Mouse (Mus musculus): Measurements from ENCODE around the gene Lamtor2. TPM values are rescaled to one million over a fixed set of nuclear protein-coding genes. Genes with fewer than 3 reads are reported as not detected.

Gene Lamtor2
- polyA plus RNA-seq, 1 experiment = 154 TPM

GRCm38 (mm10) chr3:88515095-88515386, 37.8 kb downstream of the Lamtor2 start:
- no peak for TF ChIP-seq CTCF (IDR thresholded peaks at IDR 0.05; ENCODE audit: low read depth, low read length)
- no peak for TF ChIP-seq POLR2A (IDR thresholded peaks at IDR 0.05; ENCODE audit: borderline replicate concordance, low read depth, low read length)
- Histone ChIP-seq H3K27ac (ENCODE audit: insufficient read depth, low read depth, low read length) (no peak overlapping the region), H3K4me1 (ENCODE audit: control insufficient read depth, insufficient read depth, low read length) (peaks cover 47% of the 10 kb centered on the region), H3K4me3 (ENCODE audit: insufficient read depth, low read length) (no peak overlapping the region)

DNA sequence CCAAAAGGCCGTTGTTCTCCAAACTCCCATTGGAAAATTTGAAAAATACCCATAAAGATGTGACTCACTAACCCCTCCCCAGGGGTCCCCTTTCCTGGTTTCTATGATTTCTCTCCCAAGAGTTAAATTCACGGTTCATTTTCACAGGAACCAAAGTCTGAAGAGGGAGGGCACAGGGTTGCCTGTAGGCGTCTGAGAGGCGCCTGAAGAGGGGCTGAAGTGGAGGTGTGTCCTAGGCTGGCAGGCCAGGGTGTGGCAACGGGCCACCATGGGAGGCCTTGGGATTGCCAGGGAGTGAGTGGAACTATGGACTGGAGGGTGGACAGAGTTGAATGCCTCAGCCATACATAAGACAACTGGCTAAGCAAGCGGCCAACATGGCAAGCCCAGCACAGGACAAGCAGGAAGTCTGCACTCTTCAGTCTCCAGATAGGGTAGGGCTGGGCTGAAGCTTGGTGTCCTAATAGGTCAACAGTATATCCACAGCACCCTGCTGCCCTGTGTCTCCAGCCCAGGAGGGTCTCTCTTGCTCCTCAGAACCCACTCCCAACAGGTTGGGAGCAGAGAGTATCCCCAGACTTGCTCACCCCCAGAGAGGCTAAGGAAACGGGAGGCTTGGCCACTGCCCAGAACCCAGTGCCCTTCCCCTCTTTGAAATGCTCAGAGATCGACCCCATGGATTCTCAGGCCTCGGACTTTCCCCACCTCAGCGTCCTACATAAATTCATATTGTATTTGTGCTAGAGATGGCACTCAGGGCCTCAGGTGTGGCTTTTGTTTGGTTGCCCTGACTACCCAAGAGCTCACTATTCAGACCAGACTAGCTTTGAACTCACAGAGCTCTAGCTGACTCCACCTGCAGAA, 38.4 kb downstream of the Lamtor2 start:
- TF ChIP-seq CTCF (IDR thresholded peaks at IDR 0.05; ENCODE audit: low read depth, low read length) = no peak
- no peak for TF ChIP-seq POLR2A (IDR thresholded peaks at IDR 0.05; ENCODE audit: borderline replicate concordance, low read depth, low read length)
- Histone ChIP-seq H3K4me1 (ENCODE audit: control insufficient read depth, insufficient read depth, low read length) (peaks cover 47% of the 10 kb centered on the region), H3K4me3 (ENCODE audit: insufficient read depth, low read length) (no peak overlapping the region), H3K27ac (ENCODE audit: insufficient read depth, low read depth, low read length) (peak overlapping the region; percentile 85)

GRCm38 (mm10) chr3:88513546-88514115, 39.2 kb downstream of the Lamtor2 start:
- H3K4me3 ChIP-seq (ENCODE audit: insufficient read depth, low read length) = peak overlapping the region; percentile 31
- no peak for TF ChIP-seq POLR2A (IDR thresholded peaks at IDR 0.05; ENCODE audit: borderline replicate concordance, low read depth, low read length)
- TF ChIP-seq CTCF (IDR thresholded peaks at IDR 0.05; ENCODE audit: low read depth, low read length) = no peak
- H3K4me1 ChIP-seq (ENCODE audit: control insufficient read depth, insufficient read depth, low read length) = peaks cover 50% of the 10 kb centered on the region
- H3K27ac ChIP-seq (ENCODE audit: insufficient read depth, low read depth, low read length) = peak overlapping the region; percentile 85

DNA sequence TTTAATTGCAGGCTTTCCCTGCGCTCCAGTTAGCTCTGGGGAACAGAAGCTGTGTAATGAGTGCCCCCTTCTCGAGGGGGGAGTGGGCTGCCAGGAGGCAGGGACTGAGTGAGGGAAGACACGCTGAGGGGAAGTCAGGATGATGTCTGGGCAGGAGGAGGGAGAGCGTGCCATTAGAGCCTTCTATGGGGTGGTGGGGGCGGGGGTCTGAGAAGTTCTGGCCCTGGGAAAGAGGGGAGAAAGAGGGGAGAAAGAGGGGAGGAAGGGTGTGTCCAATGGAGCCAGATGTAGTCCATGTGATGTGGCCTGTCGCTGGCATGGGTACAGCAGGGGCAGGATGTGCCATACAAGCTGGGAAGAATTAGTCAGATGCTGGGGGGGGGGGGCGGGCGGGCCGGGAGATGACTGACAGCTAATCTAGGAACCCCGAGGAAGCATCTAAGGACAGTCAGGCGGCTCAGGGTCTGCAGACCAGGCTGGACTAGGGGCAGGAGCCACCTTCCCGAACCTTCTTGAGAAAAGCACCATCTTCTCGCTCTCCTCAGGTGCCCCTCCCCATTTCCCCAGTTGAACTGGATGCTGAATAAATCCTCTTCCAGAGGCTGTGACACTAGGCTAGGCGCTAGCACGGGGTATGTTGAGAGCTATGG, 39.9 kb downstream of the Lamtor2 start:
- peak overlapping the region; percentile 85 for H3K27ac ChIP-seq (ENCODE audit: insufficient read depth, low read depth, low read length)
- peak overlapping the region; percentile 31 for H3K4me3 ChIP-seq (ENCODE audit: insufficient read depth, low read length)
- peaks cover 50% of the 10 kb centered on the region for H3K4me1 ChIP-seq (ENCODE audit: control insufficient read depth, insufficient read depth, low read length)
- TF ChIP-seq CTCF (IDR thresholded peaks at IDR 0.05; ENCODE audit: low read depth, low read length) (no peak), POLR2A (IDR thresholded peaks at IDR 0.05; ENCODE audit: borderline replicate concordance, low read depth, low read length) (no peak)

- Histone ChIP-seq H3K27ac (ENCODE audit: insufficient read depth, low read depth, low read length) (peak overlapping the region; percentile 85), H3K4me1 (ENCODE audit: control insufficient read depth, insufficient read depth, low read length) (peaks cover 50% of the 10 kb centered on the region), H3K4me3 (ENCODE audit: insufficient read depth, low read length) (no peak overlapping the region)
- TF ChIP-seq POLR2A (IDR thresholded peaks at IDR 0.05; ENCODE audit: borderline replicate concordance, low read depth, low read length) (no peak), CTCF (IDR thresholded peaks at IDR 0.05; ENCODE audit: low read depth, low read length) (no peak)
Observed at GRCm38 (mm10) chr3:88512141-88512895, 40.6 kb downstream of the Lamtor2 start.

DNA sequence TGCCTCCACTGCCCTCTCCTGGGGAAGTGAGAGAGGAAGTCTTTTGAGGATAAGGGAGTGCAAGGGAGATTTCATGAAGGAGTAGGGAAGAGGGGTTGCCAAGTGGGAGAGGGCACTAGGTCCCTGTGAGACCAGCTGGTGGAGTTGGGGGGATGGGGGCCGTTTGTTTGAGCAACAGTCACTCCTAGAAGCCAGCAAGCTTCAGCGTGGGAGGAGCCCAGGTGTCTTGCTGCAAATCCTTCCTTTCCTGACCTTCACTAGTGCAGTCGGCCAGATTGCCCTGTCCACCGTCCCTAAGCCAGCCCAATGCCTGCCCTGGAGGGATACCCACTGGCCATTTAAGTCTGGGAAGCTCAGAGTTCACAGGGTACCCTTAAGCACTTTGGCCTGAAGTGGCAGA, 41.3 kb downstream of the Lamtor2 start:
- Histone ChIP-seq H3K4me3 (ENCODE audit: insufficient read depth, low read length) (no peak overlapping the region), H3K27ac (ENCODE audit: insufficient read depth, low read depth, low read length) (peak overlapping the region; percentile 85), H3K4me1 (ENCODE audit: control insufficient read depth, insufficient read depth, low read length) (peaks cover 50% of the 10 kb centered on the region)
- TF ChIP-seq CTCF (IDR thresholded peaks at IDR 0.05; ENCODE audit: low read depth, low read length) (no peak), POLR2A (IDR thresholded peaks at IDR 0.05; ENCODE audit: borderline replicate concordance, low read depth, low read length) (no peak)

- Histone ChIP-seq H3K4me3 (ENCODE audit: insufficient read depth, low read length) (peak overlapping the region; percentile 62), H3K4me1 (ENCODE audit: control insufficient read depth, insufficient read depth, low read length) (peaks cover 54% of the 10 kb centered on the region), H3K27ac (ENCODE audit: insufficient read depth, low read depth, low read length) (peak overlapping the region; percentile 68)
- no peak for TF ChIP-seq POLR2A (IDR thresholded peaks at IDR 0.05; ENCODE audit: borderline replicate concordance, low read depth, low read length)
Observed at GRCm38 (mm10) chr3:88510421-88511289, 42.2 kb downstream of the Lamtor2 start.

DNA sequence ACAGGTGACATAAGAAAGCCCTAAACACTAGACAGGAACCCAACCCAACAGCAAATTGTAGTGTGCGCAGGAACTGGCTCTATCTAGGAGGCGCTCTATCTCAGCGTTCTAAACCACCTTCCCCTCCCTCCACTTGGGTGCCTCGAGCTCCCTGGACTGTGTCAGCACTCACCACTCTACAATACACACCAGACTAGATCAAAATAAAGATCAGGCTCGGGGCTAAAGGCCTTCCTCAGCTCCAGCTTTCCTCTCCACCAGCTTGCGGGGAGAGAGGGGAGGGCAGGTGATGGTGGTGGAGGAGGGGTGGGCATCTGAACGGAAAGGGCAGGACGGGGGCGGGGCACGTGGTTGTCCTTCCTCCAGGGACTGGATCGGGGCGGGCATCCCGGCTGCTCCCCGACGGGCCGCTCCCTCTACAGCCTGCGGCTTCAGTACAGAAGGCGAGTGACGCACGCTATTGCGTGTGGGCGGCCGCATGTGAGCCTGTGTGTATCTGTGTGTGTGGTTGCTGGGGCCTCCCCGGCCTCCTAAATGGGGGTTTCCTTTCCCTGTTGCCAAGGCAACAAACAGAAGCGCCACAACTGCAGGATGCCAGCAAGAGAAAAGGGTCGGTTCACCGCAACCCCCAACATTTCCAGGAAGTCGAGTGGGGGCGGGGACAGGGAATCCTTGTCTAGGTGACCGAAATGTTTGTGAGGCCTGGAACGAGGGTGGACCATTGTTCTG, 43.0 kb downstream of the Lamtor2 start, which contains the start of gene Lmna:
TSS of gene Lmna (minus strand) at position 265 of the 729 bp plus-strand sequence.
- peaks cover 56% of the 10 kb centered on the region for H3K4me1 ChIP-seq (ENCODE audit: control insufficient read depth, insufficient read depth, low read length)
- H3K4me3 ChIP-seq (ENCODE audit: insufficient read depth, low read length) = peak within 1 kb of the TSS; percentile 62
- peak within 1 kb of the TSS; percentile 82 for H3K27ac ChIP-seq (ENCODE audit: insufficient read depth, low read depth, low read length)
- TF ChIP-seq POLR2A (IDR thresholded peaks at IDR 0.05; ENCODE audit: borderline replicate concordance, low read depth, low read length) = no peak
- TF ChIP-seq CTCF (IDR thresholded peaks at IDR 0.05; ENCODE audit: low read depth, low read length) = peak; percentile 67

Data from bone marrow macrophage, adult 2 months (primary cell).